Mouse (Mus musculus): ENCODE results near the gene Rnf25. TPM values are rescaled to one million over a fixed set of nuclear protein-coding genes. Genes with fewer than 3 reads are reported as not detected.

The Rnf25 gene
- polyA plus RNA-seq (2015; fragmentation: Nextera tagmentation; extraction: Ambion mirVana) = 41.8 and 46.0 TPM in 2 replicates

- no peaks in the 10 kb centered on the region for H3K9me3 ChIP-seq
- ATAC-seq (replicated peaks) = peak; percentile 95
- H3K9ac ChIP-seq (replicated peaks) = peak within 1 kb of the TSS; percentile 87
- H3K27ac ChIP-seq (replicated peaks) = peak within 1 kb of the TSS; percentile 64
- peak within 1 kb of the TSS; percentile 78 for H3K4me2 ChIP-seq (replicated peaks)
- 8% methylated on average over 25 of the region's 25 CpGs for WGBS
- H3K4me3 ChIP-seq = peak within 1 kb of the TSS; percentile 90
- peaks cover 33% of the 10 kb centered on the region for H3K36me3 ChIP-seq
- H3K4me1 ChIP-seq = peaks cover 27% of the 10 kb centered on the region
- H3K27me3 ChIP-seq = no peaks in the 10 kb centered on the region
Measured at GRCm38 (mm10) chr1:74601267-74601962, at the start of gene Rnf25, which contains the start of gene Stk36. TSS of gene Rnf25 (minus strand) at chr1:74601397. TSS of gene Stk36 (plus strand) at chr1:74601445.

- Histone ChIP-seq H3K9ac (replicated peaks) (no peak overlapping the region), H3K27ac (replicated peaks) (no peak overlapping the region), H3K27me3 (no peaks in the 10 kb centered on the region), H3K4me1 (no peaks in the 10 kb centered on the region), H3K4me3 (no peak overlapping the region), H3K36me3 (no peaks in the 10 kb centered on the region), H3K4me2 (replicated peaks) (no peak overlapping the region), H3K9me3 (no peaks in the 10 kb centered on the region)
- no peak for ATAC-seq (replicated peaks)
Measured at GRCm38 (mm10) chr1:74643926-74644325, 42.7 kb upstream of the Rnf25 start.

DNA sequence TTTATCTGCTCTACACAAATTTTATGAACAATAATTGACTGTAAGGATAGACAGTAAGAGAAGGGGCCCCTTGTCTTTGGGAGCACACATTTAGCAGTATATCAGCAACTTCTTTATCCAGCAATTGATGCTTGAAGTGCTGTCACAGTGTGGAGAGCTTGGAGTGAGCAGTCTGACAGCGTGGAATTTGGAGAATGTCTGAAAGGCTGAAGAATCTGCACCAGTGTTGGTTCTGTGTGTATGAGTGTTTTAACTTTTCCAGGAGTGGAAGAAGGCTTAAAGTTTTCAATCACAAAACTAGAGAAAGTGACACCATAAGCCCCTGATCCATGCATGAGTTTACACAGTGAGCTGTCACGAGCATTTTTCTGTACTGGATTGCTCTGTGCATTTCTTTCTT lies 42.3 kb upstream of the Rnf25 start:
- Histone ChIP-seq H3K4me1 (no peaks in the 10 kb centered on the region), H3K9me3 (no peaks in the 10 kb centered on the region), H3K4me2 (replicated peaks) (no peak overlapping the region), H3K4me3 (no peak overlapping the region), H3K9ac (replicated peaks) (no peak overlapping the region), H3K27ac (replicated peaks) (no peak overlapping the region), H3K36me3 (no peaks in the 10 kb centered on the region), H3K27me3 (no peaks in the 10 kb centered on the region)
- 64% methylated on average over 2 of the region's 2 CpGs for WGBS
- ATAC-seq (replicated peaks) = no peak

GRCm38 (mm10) chr1:74632734-74633133 lies 31.5 kb upstream of the Rnf25 start:
- no peak overlapping the region for H3K4me3 ChIP-seq
- H3K27ac ChIP-seq (replicated peaks) = no peak overlapping the region
- H3K36me3 ChIP-seq = peaks cover 21% of the 10 kb centered on the region
- H3K9ac ChIP-seq (replicated peaks) = no peak overlapping the region
- H3K4me2 ChIP-seq (replicated peaks) = no peak overlapping the region
- no peaks in the 10 kb centered on the region for H3K27me3 ChIP-seq
- no peaks in the 10 kb centered on the region for H3K4me1 ChIP-seq
- WGBS = 81% methylated on average over 4 of the region's 4 CpGs
- H3K9me3 ChIP-seq = no peaks in the 10 kb centered on the region
- ATAC-seq (replicated peaks) = no peak

DNA sequence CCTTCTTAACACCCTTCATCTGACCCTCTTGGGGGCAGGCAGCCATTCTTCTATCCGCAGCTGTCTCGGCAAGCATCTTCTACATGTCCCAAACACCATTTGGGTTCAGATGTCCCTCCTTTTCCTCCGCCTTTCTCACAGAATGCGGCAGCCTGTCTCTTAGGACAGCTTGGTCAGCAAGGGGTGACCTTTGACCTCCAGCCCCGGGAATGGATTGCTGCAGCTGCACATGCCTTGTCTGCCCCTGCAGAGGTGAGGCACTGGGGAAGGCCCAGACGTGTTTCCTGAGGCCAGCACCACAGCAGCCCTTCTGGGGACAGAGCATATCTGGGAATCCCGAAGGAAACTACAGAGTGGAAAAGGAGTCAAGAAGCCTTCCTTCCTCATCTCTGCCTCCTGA lies 26.8 kb upstream of the Rnf25 start:
- Histone ChIP-seq H3K4me2 (replicated peaks) (no peak overlapping the region), H3K36me3 (peaks cover 45% of the 10 kb centered on the region), H3K4me3 (no peak overlapping the region), H3K4me1 (no peaks in the 10 kb centered on the region), H3K27me3 (no peaks in the 10 kb centered on the region), H3K9me3 (no peaks in the 10 kb centered on the region), H3K27ac (replicated peaks) (no peak overlapping the region), H3K9ac (replicated peaks) (no peak overlapping the region)
- ATAC-seq (replicated peaks) = no peak
- WGBS = 61% methylated on average over 7 of the region's 7 CpGs

DNA sequence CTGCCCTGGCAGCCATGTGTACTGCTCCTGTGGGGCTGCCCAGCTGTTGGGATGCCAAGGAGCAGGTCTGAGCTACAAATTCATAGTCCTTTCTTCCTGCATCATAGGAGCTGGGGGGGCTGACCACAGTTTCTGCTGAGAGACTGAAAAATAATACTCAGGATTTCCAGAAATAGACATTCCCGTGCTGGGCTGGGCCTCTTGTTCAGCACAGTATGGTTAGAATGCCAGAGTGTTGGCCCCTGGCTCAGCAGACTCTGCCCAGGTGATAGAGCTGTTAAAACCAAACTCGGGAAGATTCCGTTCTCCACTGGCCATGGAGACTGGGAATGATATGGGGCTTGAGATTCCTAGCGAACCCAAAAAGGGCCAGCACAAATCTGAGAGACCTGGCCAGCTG lies 24.9 kb upstream of the Rnf25 start:
- H3K9ac ChIP-seq (replicated peaks) = no peak overlapping the region
- no peaks in the 10 kb centered on the region for H3K4me1 ChIP-seq
- H3K27me3 ChIP-seq = no peaks in the 10 kb centered on the region
- WGBS = 90% methylated on average over 4 of the region's 4 CpGs
- H3K4me2 ChIP-seq (replicated peaks) = no peak overlapping the region
- no peaks in the 10 kb centered on the region for H3K9me3 ChIP-seq
- peaks cover 59% of the 10 kb centered on the region for H3K36me3 ChIP-seq
- H3K27ac ChIP-seq (replicated peaks) = no peak overlapping the region
- no peak overlapping the region for H3K4me3 ChIP-seq
- ATAC-seq (replicated peaks) = no peak

DNA sequence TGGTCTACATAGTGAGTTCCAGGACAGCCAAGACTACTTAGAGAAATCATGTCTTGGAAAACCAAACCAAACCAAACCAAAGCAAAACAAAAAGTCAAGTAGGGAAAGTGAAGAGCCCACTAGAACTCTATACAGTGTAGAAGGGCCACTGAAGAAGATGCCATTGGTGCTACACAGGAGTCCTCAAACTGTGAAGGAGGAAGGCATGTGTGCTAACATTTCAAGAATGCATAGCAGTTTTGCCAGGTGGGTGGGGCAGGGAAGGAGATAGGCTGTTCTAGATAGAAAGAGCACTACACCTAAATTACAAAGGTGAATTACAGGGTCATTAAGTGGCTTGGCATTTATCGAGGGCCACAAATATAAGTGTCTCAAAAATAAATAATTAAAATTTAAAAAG lies 23.0 kb upstream of the Rnf25 start:
- Histone ChIP-seq H3K9me3 (no peaks in the 10 kb centered on the region), H3K27ac (replicated peaks) (no peak overlapping the region), H3K4me3 (no peak overlapping the region), H3K4me1 (no peaks in the 10 kb centered on the region), H3K36me3 (peaks cover 61% of the 10 kb centered on the region), H3K9ac (replicated peaks) (no peak overlapping the region), H3K27me3 (no peaks in the 10 kb centered on the region), H3K4me2 (replicated peaks) (no peak overlapping the region)
- 91% methylated on average over 1 of the region's 1 CpGs for WGBS
- no peak for ATAC-seq (replicated peaks)

DNA sequence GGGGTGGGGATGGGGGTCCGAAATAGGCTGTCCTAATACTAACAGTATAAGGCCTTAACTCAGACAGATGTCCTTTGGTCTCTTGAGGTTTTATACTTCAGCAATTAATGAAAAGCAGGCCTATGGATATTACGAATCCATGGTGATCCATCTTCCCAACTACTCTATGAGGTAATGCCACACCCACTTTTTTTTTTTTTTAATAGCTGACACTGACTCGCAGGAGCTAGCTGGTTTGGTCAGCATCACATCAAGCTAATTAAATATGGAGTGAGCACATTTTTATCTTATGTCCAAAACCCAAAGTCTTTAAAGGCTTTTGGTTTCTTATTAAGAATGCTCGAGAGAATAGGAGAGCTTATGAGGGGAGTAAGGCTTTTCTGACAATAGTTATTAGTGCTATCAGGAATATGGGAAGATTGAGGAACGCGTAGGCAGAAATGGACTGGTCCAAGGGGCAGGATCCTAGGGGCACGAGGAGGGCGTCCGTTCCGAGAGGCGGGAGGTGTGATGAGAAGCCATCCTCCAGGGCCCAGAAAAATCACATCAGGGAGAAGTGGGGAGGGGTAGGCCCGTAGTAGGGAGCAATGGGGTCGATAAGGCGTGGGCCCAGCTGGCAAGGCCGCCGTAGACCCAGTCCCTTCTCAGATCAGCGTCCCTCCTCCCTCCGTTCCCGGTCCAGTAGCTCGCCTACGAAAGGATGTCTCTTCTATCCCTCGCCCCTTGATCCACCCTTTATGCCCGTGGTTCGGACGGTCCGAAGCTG lies 513 bp downstream of the Rnf25 start:
- H3K4me1 ChIP-seq = peaks cover 27% of the 10 kb centered on the region
- H3K9ac ChIP-seq (replicated peaks) = peak overlapping the region; percentile 87
- ATAC-seq (replicated peaks) = peak; percentile 73
- H3K9me3 ChIP-seq = no peaks in the 10 kb centered on the region
- peaks cover 36% of the 10 kb centered on the region for H3K36me3 ChIP-seq
- H3K4me2 ChIP-seq (replicated peaks) = peak overlapping the region; percentile 78
- peak overlapping the region; percentile 90 for H3K4me3 ChIP-seq
- H3K27me3 ChIP-seq = no peaks in the 10 kb centered on the region
- H3K27ac ChIP-seq (replicated peaks) = peak overlapping the region; percentile 64
- WGBS = 8% methylated on average over 26 of the region's 26 CpGs

- no peak overlapping the region for H3K4me2 ChIP-seq (replicated peaks)
- no peak overlapping the region for H3K9ac ChIP-seq (replicated peaks)
- H3K36me3 ChIP-seq = peaks cover 67% of the 10 kb centered on the region
- H3K27me3 ChIP-seq = no peaks in the 10 kb centered on the region
- WGBS = 88% methylated on average over 8 of the region's 8 CpGs
- ATAC-seq (replicated peaks) = no peak
- no peak overlapping the region for H3K27ac ChIP-seq (replicated peaks)
- peaks cover 4% of the 10 kb centered on the region for H3K4me1 ChIP-seq
- H3K4me3 ChIP-seq = no peak overlapping the region
- no peaks in the 10 kb centered on the region for H3K9me3 ChIP-seq
Measured at GRCm38 (mm10) chr1:74594434-74594833, 6.8 kb downstream of the Rnf25 start.

DNA sequence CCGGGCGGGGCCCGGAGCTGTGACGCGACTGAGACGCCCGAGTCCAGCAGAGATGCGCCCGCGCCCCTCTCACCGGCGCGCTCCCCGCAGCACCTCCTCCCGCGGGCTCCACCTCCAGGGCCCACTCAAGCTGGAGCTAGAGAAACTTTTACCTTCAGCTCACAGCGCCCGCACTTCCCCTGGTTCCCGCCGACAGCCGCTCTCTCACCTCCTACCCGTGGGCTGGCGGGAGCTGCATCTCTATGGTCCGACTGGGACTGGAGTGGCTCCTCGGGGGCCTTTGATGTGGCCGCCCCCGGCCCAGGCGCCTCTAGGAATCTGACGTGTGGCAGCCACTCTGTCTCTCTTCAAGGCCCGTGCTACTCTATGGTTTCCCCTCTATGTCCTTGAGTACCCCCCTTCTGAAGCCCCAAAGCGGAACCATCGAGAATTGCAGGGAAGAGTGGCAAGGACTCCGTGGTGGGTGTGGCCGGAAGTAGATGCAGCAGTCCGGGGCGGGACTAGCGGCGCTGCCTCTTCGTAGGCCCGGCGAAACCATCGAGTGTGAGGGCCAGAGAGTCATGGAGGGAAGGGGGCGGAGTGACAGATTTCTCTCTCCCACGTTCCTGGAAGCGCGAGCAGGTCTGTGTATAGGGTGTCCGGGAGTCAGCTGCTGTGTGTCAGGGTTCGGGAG lies 13.3 kb downstream of the Rnf25 start, which contains the start of the genes Zfp142 and Bcs1l:
Gene Zfp142, minus strand, starts transcription at position 474 of the 673 bp plus-strand sequence.
Gene Bcs1l, plus strand, starts transcription at position 517 of the 673 bp plus-strand sequence.
- WGBS = under 1% methylated on average over 48 of the region's 48 CpGs
- Histone ChIP-seq H3K9me3 (no peaks in the 10 kb centered on the region), H3K4me1 (peaks cover 35% of the 10 kb centered on the region), H3K27me3 (no peaks in the 10 kb centered on the region), H3K36me3 (peaks cover 23% of the 10 kb centered on the region; the same call in 1 of the 2 replicates), H3K4me2 (replicated peaks) (peak within 1 kb of the TSS; percentile 81), H3K9ac (replicated peaks) (peak within 1 kb of the TSS; percentile 81), H3K27ac (replicated peaks) (peak within 1 kb of the TSS; percentile 91), H3K4me3 (peak within 1 kb of the TSS; percentile 69)
- peak; percentile 99 for ATAC-seq (replicated peaks)

- peak overlapping the region; percentile 91 for H3K27ac ChIP-seq (replicated peaks)
- under 1% methylated on average over 24 of the region's 24 CpGs for WGBS
- peak overlapping the region; percentile 81 for H3K4me2 ChIP-seq (replicated peaks)
- H3K9ac ChIP-seq (replicated peaks) = peak overlapping the region; percentile 74
- H3K36me3 ChIP-seq = peaks cover 21% of the 10 kb centered on the region; the same call in 1 of the 2 replicates
- H3K9me3 ChIP-seq = no peaks in the 10 kb centered on the region
- H3K27me3 ChIP-seq = no peaks in the 10 kb centered on the region
- no peak for ATAC-seq (replicated peaks)
- H3K4me3 ChIP-seq = peak overlapping the region; percentile 69
- peaks cover 35% of the 10 kb centered on the region for H3K4me1 ChIP-seq
Measured at GRCm38 (mm10) chr1:74587233-74587772, 13.9 kb downstream of the Rnf25 start.
